ENCODE assay signal across 11 mouse cellular contexts in the genomic region with DNA sequence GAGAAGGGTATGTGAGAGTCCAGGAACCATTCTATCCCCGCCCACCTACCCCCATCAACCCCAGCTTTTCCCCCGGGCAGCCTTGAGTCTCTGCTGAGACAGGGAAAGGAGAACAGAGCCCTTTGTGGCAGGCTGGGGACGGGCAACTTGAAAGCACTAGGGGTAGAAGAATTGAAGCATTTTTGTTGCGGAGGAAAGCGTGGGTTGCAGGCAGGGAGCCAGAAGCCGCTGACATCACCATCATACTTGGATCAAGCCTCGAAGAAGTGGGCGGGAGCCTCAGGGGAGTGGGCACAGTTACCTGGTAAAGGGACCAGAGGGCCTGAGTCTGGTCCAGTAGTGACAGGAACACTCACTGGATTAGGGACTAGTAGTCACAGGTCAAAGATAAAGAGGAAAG. TPM values are rescaled to one million over a fixed set of nuclear protein-coding genes. Genes with fewer than 3 reads are reported as not detected.
DNase-seq lines count a peak whose midpoint lies in the region; ATAC-seq lines count a peak whose summit lies in the region.
"Had no signal": no experiment of that assay in that cellular context is flagged by ENCODE, and none has a peak within 500 bp of the region (broad histone marks: within the 10 kb centered on the region; RNA-seq: fewer than 3 reads in every experiment).

No protein-coding gene starts in this region.

- peak; percentile 67 for ATAC-seq in inflammation-experienced regulatory T-cells, adult 6 months
- ATAC-seq: forebrain, postnatal 0 days; intestine, embryonic 16.5 days had no signal

- DNase-seq in layer of hippocampus, adult 11-12 months (ENCODE audit: low spot score) = peak; percentile 37
- DNase-seq in layer of hippocampus, adult 9-11 months = no peak
- peak; percentile 56 for DNase-seq in MN1 (ENCODE audit: low spot score)
- DNase-seq in right cerebral cortex, adult 2 months (ENCODE audit: low spot score in 2 of 2) = peak; percentile 73 to 76
- DNase-seq in adrenal gland, postnatal 25 days = no peak
- DNase-seq in ovary, adult 18-20 months (ENCODE audit: low spot score) = no peak
- DNase-seq: cerebellum, adult 8-10 months; forebrain, postnatal 0 days; kidney, postnatal 4 days had no signal

RNA-seq across cellular contexts. Expression of a gene that starts 23.1 kb away (rescaled TPM):
- polyA plus RNA-seq in inflammation-experienced regulatory T-cells, adult 6 months (2017; shearing (Covaris generic)) = 10 to 100 TPM; 68.5 to 69.3 (median 68.8) TPM
- 0.39 and 1.5 TPM in 2 replicates for total RNA-seq in adrenal gland, postnatal 25 days (2021)

RNA-seq across cellular contexts. Expression of a gene that starts 36.5 kb away (rescaled TPM):
- 10 to 100 TPM; 40.3 to 50.4 (median 42.4) TPM for polyA plus RNA-seq in inflammation-experienced regulatory T-cells, adult 6 months (2017; shearing (Covaris generic))
- total RNA-seq in adrenal gland, postnatal 25 days (2021) = 31.5 and 31.7 TPM in 2 replicates

Comparison
In these comparisons a context has a peak if more than half of its experiments do, and no peak if none do; other contexts are left out.
1. DNase-seq: peak in layer of hippocampus, adult 11-12 months (single experiment), MN1 (single experiment) and right cerebral cortex, adult 2 months (2 of 2); none in layer of hippocampus, adult 9-11 months (single experiment), adrenal gland, postnatal 25 days (single experiment) and ovary, adult 18-20 months (single experiment).